Mouse (Mus musculus): ENCODE data around the gene Cib4. TPM values are rescaled to one million over a fixed set of nuclear protein-coding genes. Genes with fewer than 3 reads are reported as not detected.

Cib4 gene
- polyA plus RNA-seq (2014; fragmentation: Illumina TruSeq; extraction: RNeasy Lipid Tissue Mini Kit (QIAGEN cat#74804); ENCODE audit: low read depth, low replicate concordance) = not detected

DNA sequence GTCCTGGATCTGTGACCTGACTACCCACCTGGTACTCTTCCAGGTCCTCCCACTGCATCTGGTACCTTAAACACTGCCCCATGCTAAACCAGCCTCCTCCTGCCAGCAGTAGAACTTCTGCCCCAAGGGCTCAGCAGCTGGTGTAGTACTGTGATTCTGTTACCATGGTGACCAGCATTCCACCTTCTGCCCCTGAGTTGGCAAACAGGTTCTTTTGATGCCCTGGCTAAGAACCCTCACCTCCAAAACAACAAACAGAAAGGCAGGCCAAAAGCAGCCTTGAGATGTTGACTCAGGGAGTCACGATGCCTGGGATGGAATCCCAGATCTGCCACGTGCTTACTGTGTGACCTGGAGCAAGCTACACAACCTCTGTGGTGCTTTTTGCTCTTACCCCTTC is at the start of gene Cib4:
Cib4 (minus strand) TSS at position 139 of the 400 bp plus-strand sequence.

DNA sequence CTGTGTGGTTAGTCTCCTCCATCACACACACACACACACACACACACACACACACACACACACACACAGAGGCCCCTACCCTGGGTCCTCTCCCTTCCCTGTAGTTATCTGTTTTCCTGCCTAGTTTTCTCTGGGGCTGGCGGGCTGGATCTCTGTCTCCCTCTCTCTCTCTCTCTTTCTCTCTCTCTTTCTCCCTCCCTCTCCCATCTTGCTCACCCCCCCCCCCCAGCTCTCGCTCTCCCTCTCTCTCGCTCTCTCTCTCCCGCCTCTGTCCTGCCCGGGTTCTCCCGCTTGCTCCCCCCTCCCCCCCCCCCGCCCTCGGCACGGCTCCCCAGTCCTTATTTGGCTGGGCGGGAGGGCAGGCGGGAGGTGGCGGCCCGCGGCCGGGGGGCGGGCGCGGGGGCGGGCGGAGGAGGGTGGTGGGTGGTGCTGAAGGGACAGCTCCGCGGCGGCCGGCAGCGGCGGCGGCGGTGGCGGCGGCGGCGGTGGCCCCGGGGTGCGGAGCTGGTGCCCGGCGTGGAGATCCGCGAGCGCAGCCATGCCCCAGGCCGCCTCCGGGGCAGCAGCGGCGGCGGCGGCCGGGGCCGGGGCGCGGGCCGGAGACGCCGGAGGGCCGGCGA is 42.2 kb upstream of the Cib4 start, which contains the start of gene Kcnk3:
Kcnk3 (plus strand) TSS at position 490 of the 620 bp plus-strand sequence.

DNA sequence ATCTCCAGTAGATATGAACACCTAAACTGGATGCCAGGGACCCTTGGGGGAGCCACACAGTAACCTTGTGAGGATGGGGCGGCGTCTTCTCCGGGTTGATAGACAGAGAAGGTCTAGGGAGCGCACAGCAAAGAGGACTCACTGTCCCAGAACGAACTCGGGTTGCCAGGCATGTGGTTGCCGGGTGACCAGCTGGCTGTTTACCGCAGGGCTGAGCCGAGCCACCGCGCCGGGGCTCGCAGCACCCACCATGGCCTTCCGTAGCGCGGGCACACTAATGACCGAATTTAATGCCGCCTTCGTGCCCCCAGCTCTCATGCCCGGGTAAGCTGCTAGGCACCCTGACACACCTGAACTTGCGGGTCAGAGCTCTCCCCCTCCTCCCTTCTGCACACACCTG is 79.8 kb downstream of the Cib4 start, which contains the start of gene 1700001C02Rik:
1700001C02Rik (plus strand) TSS at position 187 of the 400 bp plus-strand sequence.

DNA sequence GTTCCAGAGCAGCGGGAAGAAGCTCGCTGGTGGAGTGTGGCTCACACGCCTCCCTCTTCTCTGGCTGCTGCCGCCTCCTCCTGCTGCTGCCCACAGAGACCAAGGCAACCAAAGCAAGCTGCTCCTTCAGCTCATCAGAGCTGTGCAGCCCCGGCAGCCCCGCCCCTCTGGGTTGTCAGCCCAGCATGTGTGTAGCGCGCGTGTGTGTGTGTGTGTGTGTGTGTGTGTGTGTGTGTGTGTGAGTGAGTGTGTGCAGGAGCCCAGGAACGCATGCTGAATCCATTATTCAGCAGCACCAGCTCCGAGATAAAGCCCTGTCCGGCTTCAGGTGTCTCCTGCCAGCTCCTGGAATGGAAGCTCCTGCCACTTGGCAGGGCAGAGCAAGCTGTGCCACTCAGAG is 83.8 kb downstream of the Cib4 start, which contains the start of gene Otof:
Otof (minus strand) TSS at position 112 of the 400 bp plus-strand sequence.

Other genes with a start within 250 kb of the Cib4 start
- not detected for gene Otof, start 83.9 kb downstream of the Cib4 start, polyA plus RNA-seq (2014; fragmentation: Illumina TruSeq; extraction: RNeasy Lipid Tissue Mini Kit (QIAGEN cat#74804); ENCODE audit: low read depth, low replicate concordance)
- gene 1700001C02Rik, start 79.8 kb downstream of the Cib4 start, polyA plus RNA-seq (2014; fragmentation: Illumina TruSeq; extraction: RNeasy Lipid Tissue Mini Kit (QIAGEN cat#74804); ENCODE audit: low read depth, low replicate concordance) = not detected
- gene Kcnk3, start 42.3 kb upstream of the Cib4 start, polyA plus RNA-seq (2014; fragmentation: Illumina TruSeq; extraction: RNeasy Lipid Tissue Mini Kit (QIAGEN cat#74804); ENCODE audit: low read depth, low replicate concordance) = not detected
- 5.6 TPM for gene Slc35f6, start 102.1 kb upstream of the Cib4 start, polyA plus RNA-seq (2014; fragmentation: Illumina TruSeq; extraction: RNeasy Lipid Tissue Mini Kit (QIAGEN cat#74804); ENCODE audit: low read depth, low replicate concordance)
- gene Cenpa, start 120.9 kb upstream of the Cib4 start, polyA plus RNA-seq (2014; fragmentation: Illumina TruSeq; extraction: RNeasy Lipid Tissue Mini Kit (QIAGEN cat#74804); ENCODE audit: low read depth, low replicate concordance) = 3.2 TPM
- not detected for gene Dpysl5, start 165.7 kb upstream of the Cib4 start, polyA plus RNA-seq (2014; fragmentation: Illumina TruSeq; extraction: RNeasy Lipid Tissue Mini Kit (QIAGEN cat#74804); ENCODE audit: low read depth, low replicate concordance)

Data from liver, adult 10 weeks (tissue).